Mouse (Mus musculus) E14TG2a.4 (cell line): ENCODE measurements around the gene 5330417C22Rik.

Experiments used
- CTCF ChIP-seq: conservative IDR thresholded peaks from 2 replicates; pipeline ENCODE4 v1.5.1; 2014; ENCODE audit warnings: low read length
- NANOG ChIP-seq: IDR thresholded peaks from 2 replicates; pipeline ENCODE4 v1.6.1; 2014; ENCODE audit warnings: borderline replicate concordance, low read length, mixed read lengths
- POU5F1 ChIP-seq: IDR thresholded peaks from 2 replicates; pipeline ENCODE4 v1.6.1; 2014; ENCODE audit warnings: low read length, borderline replicate concordance

GRCm38 (mm10) chr3:108518276-108518675, 18.1 kb downstream of the 5330417C22Rik start:
- TF ChIP-seq CTCF (no peak), POU5F1 (no peak), NANOG (no peak)
